Mouse (Mus musculus) stomach, embryonic 14.5 days (tissue): Measurements from ENCODE around the gene Map7. TPM values are rescaled to one million over a fixed set of nuclear protein-coding genes. Genes with fewer than 3 reads are reported as not detected.

Source experiments
- ATAC-seq: fragments of 200-750 bp; cut with Nextera tagmentation; 2 replicates; pipeline ENCODE4 v1.8.0; 2017; ENCODE audit warnings: low read depth, moderate TSS enrichment; ENCODE audit not compliant: insufficient number of reproducible peaks, insufficient read depth, low FRiP score
- H3K27ac ChIP-seq: fragments of 300-500 bp; sonication (generic); 2 replicates; pipeline ENCODE4 v1.5.1; 2014; ENCODE audit warnings: mild to moderate bottlenecking, low read length, moderate library complexity, mixed read lengths
- H3K27me3 ChIP-seq: fragments of 300-500 bp; sonication (generic); 2 replicates; pipeline ENCODE4 v1.6.1; 2014; ENCODE audit warnings: low read length, control low read depth, mixed read lengths; ENCODE audit not compliant: control insufficient read depth, insufficient read depth
- H3K36me3 ChIP-seq: fragments of 300-500 bp; sonication (generic); 2 replicates; pipeline ENCODE4 v1.6.1; 2014; ENCODE audit warnings: mild to moderate bottlenecking, control low read depth, low read length, moderate library complexity, mixed read lengths; ENCODE audit not compliant: control insufficient read depth, insufficient read depth
- H3K4me1 ChIP-seq: fragments of 300-500 bp; sonication (generic); 2 replicates; pipeline ENCODE4 v1.6.1; 2014; ENCODE audit warnings: low read length, control low read depth, mixed read lengths; ENCODE audit not compliant: control insufficient read depth, insufficient read depth
- H3K4me2 ChIP-seq: fragments of 300-500 bp; sonication (generic); replicated peaks from 2 replicates; pipeline ENCODE4 v1.6.1; 2014; ENCODE audit warnings: low read depth, low read length, control low read depth
- H3K4me3 ChIP-seq: fragments of 300-500 bp; sonication (generic); 2 replicates; pipeline ENCODE4 v1.5.1; 2014; ENCODE audit warnings: low read depth, low read length, control low read depth
- H3K9ac ChIP-seq: fragments of 300-500 bp; sonication (generic); replicated peaks from 2 replicates; pipeline ENCODE4 v1.6.1; 2014; ENCODE audit warnings: low read depth, mild to moderate bottlenecking, control low read depth, low read length, moderate library complexity, mixed read lengths
- H3K9me3 ChIP-seq: fragments of 300-500 bp; sonication (generic); 2 replicates; pipeline ENCODE4 v1.6.1; 2016; ENCODE audit warnings: low read depth, low read length, control low read depth; ENCODE audit not compliant: control insufficient read depth
- WGBS: fragments of 180-500 bp; shearing (Covaris S2); extraction: QIAGEN DNeasy Blood & Tissue Kit; methylation state at CpG from one replicate; pipeline ENCODE4 v1.1.7; 2014; 5-methylcytosine and 5-hydroxymethylcytosine counted together
- polyA plus RNA-seq: library from polyadenylated mRNA; unstranded; fragments of >200 nt; fragmentation: Nextera tagmentation; extraction: Ambion mirVana; gene quantifications from 2 replicates; pipeline ENCODE4 v1.2.1, GENCODE M21; 2014

Gene Map7
- polyA plus RNA-seq, 1 experiment from 2014 or later = 12.0 TPM

DNA sequence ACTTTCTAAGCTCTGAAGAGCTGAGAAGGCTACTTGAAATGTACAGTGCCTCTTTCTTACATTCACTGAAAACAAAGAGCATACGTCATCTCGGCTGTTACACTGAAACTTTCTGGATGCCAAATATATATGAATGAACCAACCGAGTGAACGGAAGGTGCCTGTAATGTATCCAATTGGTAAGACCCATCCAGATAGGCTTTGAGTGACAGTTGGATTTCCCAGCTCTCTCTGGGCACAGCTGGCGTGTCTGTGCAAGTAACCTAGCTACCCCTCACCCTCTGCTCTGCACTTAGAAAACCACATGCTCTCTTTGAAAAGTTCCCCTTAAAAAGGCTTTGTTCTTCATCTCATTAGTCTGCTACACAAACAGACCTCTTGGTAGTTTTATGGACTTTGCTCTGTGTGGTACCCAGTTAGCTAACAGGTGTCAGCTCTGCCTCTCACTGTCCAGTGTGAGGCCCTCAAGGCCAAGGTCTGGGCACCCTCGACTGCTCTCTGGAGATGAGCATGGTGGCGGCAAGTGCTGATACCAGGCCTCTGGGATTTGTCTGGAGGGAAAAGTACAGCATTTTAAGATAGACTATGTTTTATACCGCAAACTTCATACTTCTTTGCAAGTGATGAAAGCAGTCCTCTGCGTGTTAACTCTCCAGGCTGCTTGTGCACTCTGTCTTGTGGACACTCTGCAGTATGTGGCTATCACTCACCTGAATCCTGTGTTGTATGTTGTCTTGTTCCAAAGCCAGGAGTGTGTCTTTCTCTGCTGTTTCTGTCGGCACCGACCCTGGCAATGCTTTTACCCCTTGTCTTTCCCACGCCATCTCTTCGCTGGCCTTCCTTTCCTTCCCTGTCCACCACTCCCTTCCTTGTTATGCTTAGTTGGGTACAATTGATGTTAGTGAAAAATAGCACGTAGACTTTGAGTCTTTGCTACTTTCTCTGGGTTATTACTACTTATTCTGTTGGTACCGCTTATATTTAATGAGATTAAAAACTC is 109.8 kb downstream of the Map7 start:
- Histone ChIP-seq H3K9ac (no peak overlapping the region), H3K9me3 (no peaks in the 10 kb centered on the region), H3K36me3 (no peaks in the 10 kb centered on the region), H3K4me3 (no peak overlapping the region), H3K27me3 (no peaks in the 10 kb centered on the region), H3K27ac (no peak overlapping the region), H3K4me2 (no peak overlapping the region), H3K4me1 (no peaks in the 10 kb centered on the region)
- WGBS = 88% methylated on average over 15 of the region's 15 CpGs
- no peak for ATAC-seq

GRCm38 (mm10) chr10:20259476-20259875 is 111.2 kb downstream of the Map7 start:
- H3K36me3 ChIP-seq = no peaks in the 10 kb centered on the region
- H3K4me2 ChIP-seq = no peak overlapping the region
- no peak overlapping the region for H3K27ac ChIP-seq
- no peaks in the 10 kb centered on the region for H3K4me1 ChIP-seq
- 91% methylated on average over 2 of the region's 2 CpGs for WGBS
- H3K9me3 ChIP-seq = no peaks in the 10 kb centered on the region
- H3K9ac ChIP-seq = no peak overlapping the region
- no peaks in the 10 kb centered on the region for H3K27me3 ChIP-seq
- no peak for ATAC-seq
- no peak overlapping the region for H3K4me3 ChIP-seq

GRCm38 (mm10) chr10:20262896-20263295 is 114.6 kb downstream of the Map7 start:
- no peak for ATAC-seq
- H3K9ac ChIP-seq = no peak overlapping the region
- 82% methylated on average over 6 of the region's 6 CpGs for WGBS
- no peaks in the 10 kb centered on the region for H3K9me3 ChIP-seq
- no peak overlapping the region for H3K4me2 ChIP-seq
- H3K4me3 ChIP-seq = no peak overlapping the region
- no peaks in the 10 kb centered on the region for H3K4me1 ChIP-seq
- H3K27ac ChIP-seq = no peak overlapping the region
- H3K27me3 ChIP-seq = no peaks in the 10 kb centered on the region
- H3K36me3 ChIP-seq = no peaks in the 10 kb centered on the region

DNA sequence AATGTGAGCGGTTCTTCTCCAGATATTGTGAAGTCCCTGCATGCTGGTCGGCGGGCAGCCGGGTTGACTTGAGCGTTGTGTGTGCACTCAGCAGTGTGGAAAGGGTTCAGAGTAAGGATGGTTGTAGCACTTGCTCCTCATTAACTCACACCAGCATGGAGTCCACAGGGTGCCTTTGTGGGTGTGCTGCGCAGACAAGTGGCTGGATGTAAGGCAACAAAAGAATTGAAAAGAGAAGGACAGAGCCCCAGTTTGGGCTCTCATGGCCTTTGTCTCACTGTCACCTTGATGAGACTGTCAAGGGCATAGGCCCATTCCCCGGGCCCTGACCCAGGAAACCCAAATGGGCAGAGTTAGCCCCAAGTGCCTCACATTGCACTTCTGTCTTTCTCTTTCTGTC is 116.2 kb downstream of the Map7 start:
- Histone ChIP-seq H3K36me3 (no peaks in the 10 kb centered on the region), H3K27me3 (no peaks in the 10 kb centered on the region), H3K4me3 (no peak overlapping the region), H3K4me1 (no peaks in the 10 kb centered on the region), H3K9me3 (no peaks in the 10 kb centered on the region), H3K9ac (no peak overlapping the region), H3K4me2 (no peak overlapping the region), H3K27ac (no peak overlapping the region)
- no peak for ATAC-seq
- WGBS = 92% methylated on average over 7 of the region's 7 CpGs

- Histone ChIP-seq H3K4me1 (no peaks in the 10 kb centered on the region), H3K9me3 (no peaks in the 10 kb centered on the region), H3K27me3 (no peaks in the 10 kb centered on the region), H3K9ac (no peak overlapping the region), H3K27ac (no peak overlapping the region), H3K36me3 (no peaks in the 10 kb centered on the region), H3K4me2 (no peak overlapping the region), H3K4me3 (no peak overlapping the region)
- ATAC-seq = no peak
- 69% methylated on average over 10 of the region's 10 CpGs for WGBS
These were observed 118.8 kb downstream of the Map7 start for GRCm38 (mm10) chr10:20267032-20267431.

DNA sequence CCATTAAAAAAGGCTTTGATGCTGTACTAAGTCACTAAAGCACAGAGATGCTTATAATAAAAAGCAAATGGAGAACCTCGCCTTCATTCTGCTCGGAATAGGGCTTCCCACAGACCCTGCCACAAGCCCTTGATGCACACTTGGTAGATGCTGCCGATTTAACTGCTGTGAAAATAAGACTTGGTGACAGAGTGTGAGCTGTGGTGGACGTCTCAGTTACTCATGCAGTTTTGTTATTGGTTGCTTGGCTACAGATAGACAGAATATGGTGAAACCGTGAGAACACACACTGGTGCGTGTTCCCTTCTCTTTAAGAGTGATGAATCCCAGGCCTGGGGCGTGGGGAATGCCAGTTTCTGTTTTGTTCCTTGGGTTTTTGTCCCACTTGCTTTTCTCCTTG is 120.7 kb downstream of the Map7 start:
- no peak for ATAC-seq
- H3K27ac ChIP-seq = no peak overlapping the region
- H3K4me1 ChIP-seq = no peaks in the 10 kb centered on the region
- no peaks in the 10 kb centered on the region for H3K27me3 ChIP-seq
- no peaks in the 10 kb centered on the region for H3K9me3 ChIP-seq
- no peak overlapping the region for H3K4me3 ChIP-seq
- no peak overlapping the region for H3K9ac ChIP-seq
- H3K36me3 ChIP-seq = no peaks in the 10 kb centered on the region
- no peak overlapping the region for H3K4me2 ChIP-seq
- WGBS = 69% methylated on average over 7 of the region's 7 CpGs

- Histone ChIP-seq H3K27me3 (no peaks in the 10 kb centered on the region), H3K9me3 (no peaks in the 10 kb centered on the region), H3K9ac (no peak overlapping the region), H3K4me2 (no peak overlapping the region), H3K27ac (no peak overlapping the region), H3K4me3 (no peak overlapping the region), H3K36me3 (no peaks in the 10 kb centered on the region), H3K4me1 (no peaks in the 10 kb centered on the region)
- ATAC-seq = no peak
- 78% methylated on average over 5 of the region's 5 CpGs for WGBS
These were observed 124.1 kb downstream of the Map7 start for GRCm38 (mm10) chr10:20272380-20272779.

GRCm38 (mm10) chr10:20273278-20273677 is 125.0 kb downstream of the Map7 start:
- H3K27ac ChIP-seq = no peak overlapping the region
- no peak for ATAC-seq
- H3K4me3 ChIP-seq = no peak overlapping the region
- no peaks in the 10 kb centered on the region for H3K4me1 ChIP-seq
- H3K36me3 ChIP-seq = no peaks in the 10 kb centered on the region
- H3K27me3 ChIP-seq = no peaks in the 10 kb centered on the region
- H3K4me2 ChIP-seq = no peak overlapping the region
- no peak overlapping the region for H3K9ac ChIP-seq
- WGBS = 58% methylated on average over 15 of the region's 15 CpGs
- H3K9me3 ChIP-seq = no peaks in the 10 kb centered on the region
